Mouse (Mus musculus) limb, embryonic 10.5 days (tissue): ENCODE data around the gene Bsn. TPM values are rescaled to one million over a fixed set of nuclear protein-coding genes. Genes with fewer than 3 reads are reported as not detected.
A peak's percentile ranks its signal among the peaks of the same experiment; 100 is the strongest.

Source experiments
- DNase-seq: peaks from one replicate; pipeline ENCODE4 v3.0.0-alpha.2; 2017; ENCODE audit warnings: low spot score
- H3K27ac ChIP-seq: fragments of 300-500 bp; sonication (generic); 2 replicates; pipeline ENCODE4 v1.5.1; 2016; ENCODE audit warnings: mild to moderate bottlenecking
- H3K27me3 ChIP-seq: fragments of 300-500 bp; sonication (generic); 2 replicates; pipeline ENCODE4 v1.6.1; 2016; ENCODE audit warnings: low read depth, mild to moderate bottlenecking; ENCODE audit not compliant: poor library complexity, severe bottlenecking
- H3K36me3 ChIP-seq: fragments of 300-500 bp; sonication (generic); 2 replicates; pipeline ENCODE4 v1.6.1; 2016; ENCODE audit warnings: mild to moderate bottlenecking, moderate library complexity
- H3K4me1 ChIP-seq: fragments of 300-500 bp; sonication (generic); 2 replicates; pipeline ENCODE4 v1.6.1; 2016
- H3K4me3 ChIP-seq: fragments of 300-500 bp; sonication (generic); 2 replicates; pipeline ENCODE4 v1.5.1; 2016; ENCODE audit warnings: mild to moderate bottlenecking, moderate library complexity
- H3K9me3 ChIP-seq: fragments of 300-500 bp; sonication (generic); replicated peaks from 2 replicates; pipeline ENCODE4 v1.6.1; 2016; ENCODE audit warnings: mild to moderate bottlenecking
- WGBS: fragments of 180-500 bp; shearing (Covaris S2); methylation state at CpG from one replicate; pipeline ENCODE4 v1.1.7; 2016; 5-methylcytosine and 5-hydroxymethylcytosine counted together
- polyA plus RNA-seq: library from polyadenylated mRNA; unstranded; fragments of >200 nt; fragmentation: Nextera tagmentation; extraction: Ambion mirVana; gene quantifications from 2 replicates; pipeline ENCODE4 v1.2.1, GENCODE M21; 2016

Gene Bsn
- polyA plus RNA-seq, 1 experiment from 2014 or later: 1.7 TPM

DNA sequence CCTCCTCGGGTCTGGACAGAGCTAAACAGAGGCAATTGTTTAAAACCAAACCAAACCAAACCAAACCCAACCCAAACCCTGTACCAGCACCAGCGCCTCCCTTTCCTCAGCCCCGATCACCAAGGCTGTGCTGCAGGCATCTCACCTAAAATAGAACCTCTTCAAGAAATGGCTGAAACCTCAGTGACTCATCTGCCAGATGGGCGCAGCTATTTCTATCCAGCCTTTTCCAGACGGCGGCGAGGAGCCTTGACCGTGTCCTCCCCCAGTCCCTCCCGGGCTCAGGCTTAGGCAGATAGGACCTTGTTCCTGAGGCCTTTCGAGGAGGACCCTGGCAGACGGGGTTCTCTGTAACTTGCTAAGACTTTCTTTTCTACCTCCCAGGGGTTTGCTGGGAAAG is 61.9 kb downstream of the Bsn start:
- no peaks in the 10 kb centered on the region for H3K36me3 ChIP-seq
- H3K4me3 ChIP-seq: no peak overlapping the region
- WGBS: 89% methylated on average over 11 of the region's 11 CpGs
- H3K27me3 ChIP-seq: no peaks in the 10 kb centered on the region
- peaks cover 13% of the 10 kb centered on the region for H3K4me1 ChIP-seq
- H3K9me3 ChIP-seq: no peaks in the 10 kb centered on the region
- no peak overlapping the region for H3K27ac ChIP-seq
- no peak for DNase-seq

GRCm38 (mm10) chr9:108126436-108127180 is 63.6 kb downstream of the Bsn start:
- H3K27ac ChIP-seq: peak overlapping the region; percentile 37; the same call in 1 of the 2 replicates

DNA sequence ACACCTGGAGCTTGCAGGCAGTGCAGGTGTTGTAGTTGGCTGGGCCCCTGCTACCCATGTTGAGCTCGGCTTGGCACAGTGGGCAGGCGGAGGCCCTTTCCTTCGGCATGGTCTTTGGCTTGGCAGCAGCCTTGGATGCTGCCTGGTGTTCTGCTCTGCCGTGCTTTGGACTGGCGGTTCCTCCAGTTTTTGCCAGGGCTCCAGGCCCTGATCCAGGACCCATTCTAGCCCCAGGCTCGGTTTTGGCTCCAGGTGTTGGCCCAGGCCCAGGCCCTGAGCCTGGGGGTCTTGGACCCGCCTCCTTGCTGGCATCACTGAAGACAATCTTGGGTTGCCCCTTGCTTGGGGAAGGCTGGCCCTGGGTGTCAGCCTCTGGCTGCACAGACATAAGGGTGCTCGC is 64.5 kb downstream of the Bsn start:
- peaks cover 12% of the 10 kb centered on the region for H3K4me1 ChIP-seq
- H3K4me3 ChIP-seq: no peak overlapping the region
- no peak for DNase-seq
- no peaks in the 10 kb centered on the region for H3K9me3 ChIP-seq
- H3K27me3 ChIP-seq: no peaks in the 10 kb centered on the region
- peak overlapping the region; percentile 37 for H3K27ac ChIP-seq
- no peaks in the 10 kb centered on the region for H3K36me3 ChIP-seq
- 90% methylated on average over 8 of the region's 8 CpGs for WGBS

More at GRCm38 (mm10) chr9:108126436-108127180, 63.6 kb downstream of the Bsn start:
- Histone ChIP-seq H3K27me3 (no peaks in the 10 kb centered on the region), H3K4me3 (no peak overlapping the region), H3K4me1 (peaks cover 12% of the 10 kb centered on the region), H3K9me3 (no peaks in the 10 kb centered on the region), H3K36me3 (no peaks in the 10 kb centered on the region)
- 77% methylated on average over 17 of the region's 17 CpGs for WGBS
- no peak for DNase-seq

DNA sequence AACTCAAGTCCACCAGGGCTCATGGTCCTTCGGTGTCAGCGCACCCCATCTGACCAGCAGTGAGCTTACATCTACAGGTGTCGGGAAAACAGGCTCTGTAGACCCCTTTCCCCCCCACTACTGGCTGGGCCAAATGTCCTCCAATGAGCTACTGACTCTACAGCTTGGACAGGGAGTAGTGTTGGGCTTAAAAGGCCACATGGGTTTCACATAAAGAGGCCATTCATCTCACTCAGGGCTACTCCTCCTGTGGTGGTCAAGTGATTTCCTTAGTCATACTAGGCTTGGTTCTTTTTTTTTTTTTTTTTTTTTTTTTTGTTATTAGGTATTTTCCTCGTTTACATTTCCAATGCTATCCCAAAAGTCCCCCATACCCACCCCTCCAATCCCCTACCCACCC is 66.3 kb downstream of the Bsn start:
- no peak overlapping the region for H3K27ac ChIP-seq
- no peak overlapping the region for H3K4me3 ChIP-seq
- 83% methylated on average over 4 of the region's 4 CpGs for WGBS
- H3K4me1 ChIP-seq: peaks cover 16% of the 10 kb centered on the region
- H3K36me3 ChIP-seq: no peaks in the 10 kb centered on the region
- H3K27me3 ChIP-seq: no peaks in the 10 kb centered on the region
- DNase-seq: no peak
- no peaks in the 10 kb centered on the region for H3K9me3 ChIP-seq

DNA sequence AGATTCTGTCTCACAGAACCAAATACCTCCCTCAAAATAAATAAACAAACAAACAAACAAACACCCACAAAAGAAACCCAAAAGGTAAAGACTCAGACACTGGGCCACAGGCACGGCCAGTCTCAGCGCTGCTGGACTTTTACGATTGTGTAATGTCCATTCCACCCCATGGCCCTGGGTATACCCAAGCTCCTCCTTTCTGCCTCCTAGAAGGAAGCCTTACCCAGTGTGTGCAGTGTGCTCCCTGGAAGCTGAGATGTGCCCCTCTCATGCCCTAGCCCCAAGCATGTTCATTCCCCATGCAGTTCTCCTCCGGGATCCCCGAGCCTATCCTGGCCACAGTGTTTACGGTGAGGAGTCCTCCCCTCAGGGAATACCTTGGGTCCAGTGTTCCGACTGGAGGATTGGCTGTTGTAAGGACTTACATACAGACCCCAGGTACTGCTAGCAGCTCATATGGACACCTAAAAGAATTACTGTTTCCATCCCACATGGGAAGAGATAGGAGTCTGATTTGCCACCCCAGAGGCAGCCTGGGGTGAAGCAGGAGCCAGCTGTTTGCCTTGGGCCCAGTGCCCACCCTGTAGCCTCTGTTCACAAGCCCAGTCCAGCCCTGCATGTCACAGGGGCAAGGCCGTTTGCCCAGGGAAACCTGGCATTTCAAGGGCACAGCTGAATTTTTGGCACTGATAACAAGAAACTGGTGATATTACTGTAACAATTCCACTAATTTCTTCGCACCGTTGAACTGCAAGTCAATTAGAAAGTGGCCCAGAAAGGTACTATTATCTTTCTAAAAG is 68.8 kb downstream of the Bsn start:
- Histone ChIP-seq H3K4me1 (peaks cover 20% of the 10 kb centered on the region), H3K36me3 (no peaks in the 10 kb centered on the region), H3K27ac (no peak overlapping the region), H3K4me3 (no peak overlapping the region), H3K9me3 (no peaks in the 10 kb centered on the region), H3K27me3 (peaks cover 5% of the 10 kb centered on the region; the same call in 1 of the 2 replicates)
- no peak for DNase-seq
- WGBS: 89% methylated on average over 10 of the region's 10 CpGs

GRCm38 (mm10) chr9:108120671-108121070 is 69.5 kb downstream of the Bsn start:
- H3K9me3 ChIP-seq: no peaks in the 10 kb centered on the region
- DNase-seq: no peak
- peaks cover 12% of the 10 kb centered on the region for H3K27me3 ChIP-seq
- peaks cover 13% of the 10 kb centered on the region for H3K4me1 ChIP-seq
- no peak overlapping the region for H3K4me3 ChIP-seq
- 93% methylated on average over 8 of the region's 8 CpGs for WGBS
- no peak overlapping the region for H3K27ac ChIP-seq
- H3K36me3 ChIP-seq: no peaks in the 10 kb centered on the region

DNA sequence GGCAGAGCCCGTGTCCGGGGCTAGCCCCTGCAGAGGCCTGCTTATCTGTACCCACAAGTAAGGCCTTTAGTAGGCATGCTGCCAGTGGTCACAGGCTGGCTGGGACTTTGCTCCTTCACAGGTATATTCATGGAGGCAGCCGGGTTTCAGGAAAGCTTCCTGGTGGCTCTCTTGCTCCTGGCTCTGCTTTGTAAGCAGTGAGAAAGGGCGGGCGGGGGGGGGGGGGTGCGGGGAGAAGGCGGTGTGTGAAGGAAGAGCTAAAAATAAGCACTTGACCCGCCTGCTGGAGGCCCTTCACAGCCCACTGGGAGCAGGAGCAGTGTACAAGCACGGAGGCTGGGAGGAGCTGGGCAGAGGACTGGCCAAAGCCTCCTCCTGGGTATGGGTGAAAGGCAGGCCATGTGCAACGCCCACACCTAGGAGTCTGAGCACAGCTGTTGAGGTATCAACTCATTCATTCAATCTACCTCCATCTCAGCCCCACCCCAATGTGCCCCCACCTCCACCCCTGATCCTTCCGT is 70.2 kb downstream of the Bsn start:
- Histone ChIP-seq H3K9me3 (no peaks in the 10 kb centered on the region), H3K27ac (no peak overlapping the region), H3K4me1 (peaks cover 18% of the 10 kb centered on the region), H3K27me3 (peaks cover 20% of the 10 kb centered on the region), H3K36me3 (no peaks in the 10 kb centered on the region), H3K4me3 (no peak overlapping the region)
- 66% methylated on average over 11 of the region's 11 CpGs for WGBS
- no peak for DNase-seq

GRCm38 (mm10) chr9:108117143-108117542 is 73.0 kb downstream of the Bsn start:
- DNase-seq: no peak
- 70% methylated on average over 4 of the region's 4 CpGs for WGBS
- Histone ChIP-seq H3K4me3 (no peak overlapping the region), H3K27ac (peak overlapping the region; percentile 51; the same call in 1 of the 2 replicates), H3K36me3 (no peaks in the 10 kb centered on the region), H3K9me3 (no peaks in the 10 kb centered on the region), H3K4me1 (peaks cover 15% of the 10 kb centered on the region), H3K27me3 (peaks cover 48% of the 10 kb centered on the region)

- Histone ChIP-seq H3K27me3 (peaks cover 64% of the 10 kb centered on the region), H3K27ac (no peak overlapping the region), H3K4me1 (peaks cover 28% of the 10 kb centered on the region), H3K36me3 (no peaks in the 10 kb centered on the region), H3K9me3 (no peaks in the 10 kb centered on the region), H3K4me3 (no peak overlapping the region)
- 63% methylated on average over 42 of the region's 43 CpGs for WGBS
- DNase-seq: no peak
Observed at GRCm38 (mm10) chr9:108115290-108116077, 74.7 kb downstream of the Bsn start.

- Histone ChIP-seq H3K27ac (no peak overlapping the region), H3K27me3 (peaks cover 86% of the 10 kb centered on the region), H3K4me3 (no peak overlapping the region), H3K36me3 (no peaks in the 10 kb centered on the region), H3K4me1 (peaks cover 27% of the 10 kb centered on the region), H3K9me3 (no peaks in the 10 kb centered on the region)
- no peak for DNase-seq
- WGBS: 94% methylated on average over 18 of the region's 18 CpGs
Observed at GRCm38 (mm10) chr9:108112719-108113340, 77.4 kb downstream of the Bsn start.

DNA sequence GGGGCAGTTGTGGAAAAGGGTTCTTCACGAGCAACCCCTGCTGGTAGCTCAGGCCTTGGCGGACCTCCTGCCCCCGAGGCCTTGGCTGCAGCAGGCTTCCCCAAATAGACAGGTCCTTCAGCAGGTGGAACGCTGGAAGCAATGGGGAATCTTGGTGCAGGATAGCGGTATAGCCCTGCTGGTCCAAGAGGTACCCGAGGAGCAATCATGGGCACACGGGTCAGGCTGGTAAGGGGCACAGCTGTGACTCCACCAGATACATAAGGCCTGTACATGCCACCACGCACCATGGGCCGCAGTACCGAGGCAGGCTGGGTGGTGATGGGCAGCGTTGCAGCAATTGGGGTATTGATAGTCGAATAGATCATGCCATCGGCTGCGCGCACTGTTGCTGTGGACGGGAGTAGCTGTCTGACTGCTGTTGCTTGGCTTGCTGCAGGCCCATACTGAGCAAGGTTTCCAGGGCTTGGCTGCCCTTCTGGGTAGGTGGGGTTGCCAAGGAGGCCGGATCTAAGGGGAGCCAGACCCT is 78.5 kb downstream of the Bsn start:
- Histone ChIP-seq H3K36me3 (no peaks in the 10 kb centered on the region), H3K4me1 (peaks cover 30% of the 10 kb centered on the region), H3K9me3 (no peaks in the 10 kb centered on the region), H3K27ac (peak overlapping the region; percentile 65; the same call in 1 of the 2 replicates), H3K4me3 (peak overlapping the region; percentile 51), H3K27me3 (peaks cover 83% of the 10 kb centered on the region)
- no peak for DNase-seq
- WGBS: 75% methylated on average over 17 of the region's 17 CpGs

GRCm38 (mm10) chr9:108111101-108111592 is 79.0 kb downstream of the Bsn start:
- H3K36me3 ChIP-seq: no peaks in the 10 kb centered on the region
- H3K4me1 ChIP-seq: peaks cover 30% of the 10 kb centered on the region
- peak overlapping the region; percentile 51 for H3K4me3 ChIP-seq
- peak overlapping the region; percentile 65 for H3K27ac ChIP-seq
- WGBS: 13% methylated on average over 22 of the region's 22 CpGs
- no peaks in the 10 kb centered on the region for H3K9me3 ChIP-seq
- peaks cover 79% of the 10 kb centered on the region for H3K27me3 ChIP-seq
- DNase-seq: peak; percentile 69
